Mouse (Mus musculus) neural tube, embryonic 15.5 days (tissue): ENCODE measurements at regions not wholly inside any gene's neighbourhood (a gene's known extent, or its start where the extent isn't known, plus 50 kb on each side); places are given as distances from the start of the nearest gene placed in this dataset.

Source experiments
- ATAC-seq: fragments of 200-750 bp; cut with Nextera tagmentation; 2 replicates; pipeline ENCODE4 v1.8.0; 2017; ENCODE audit warnings: mild to moderate bottlenecking, moderate TSS enrichment, moderate library complexity; ENCODE audit not compliant: low FRiP score
- H3K27ac ChIP-seq: fragments of 300-500 bp; sonication (generic); replicated peaks from 2 replicates; pipeline ENCODE4 v1.5.1; 2015; ENCODE audit warnings: mild to moderate bottlenecking, inconsistent platforms
- H3K27me3 ChIP-seq: fragments of 300-500 bp; sonication (generic); replicated peaks from 2 replicates; pipeline ENCODE4 v1.6.1; 2015; ENCODE audit warnings: inconsistent platforms
- H3K36me3 ChIP-seq: fragments of 300-500 bp; sonication (generic); 2 replicates; pipeline ENCODE4 v1.6.1; 2015; ENCODE audit warnings: inconsistent platforms
- H3K4me1 ChIP-seq: fragments of 300-500 bp; sonication (generic); 2 replicates; pipeline ENCODE4 v1.6.1; 2015; ENCODE audit warnings: inconsistent platforms
- H3K4me2 ChIP-seq: fragments of 300-500 bp; sonication (generic); 2 replicates; pipeline ENCODE4 v1.6.1; 2015; ENCODE audit warnings: inconsistent platforms, mild to moderate bottlenecking, moderate library complexity
- H3K4me3 ChIP-seq: fragments of 300-500 bp; sonication (generic); replicated peaks from 2 replicates; pipeline ENCODE4 v1.5.1; 2015; ENCODE audit warnings: mild to moderate bottlenecking, inconsistent platforms
- H3K9ac ChIP-seq: fragments of 300-500 bp; sonication (generic); replicated peaks from 2 replicates; pipeline ENCODE4 v1.6.1; 2015; ENCODE audit warnings: mild to moderate bottlenecking, inconsistent platforms
- H3K9me3 ChIP-seq: fragments of 300-500 bp; sonication (generic); replicated peaks from 2 replicates; pipeline ENCODE4 v1.6.1; 2016; ENCODE audit warnings: inconsistent platforms
- WGBS: fragments of 180-500 bp; shearing (Covaris S2); methylation state at CpG from one replicate; pipeline ENCODE4 v1.1.7; 2015; ENCODE audit warnings: mixed read lengths; 5-methylcytosine and 5-hydroxymethylcytosine counted together

DNA sequence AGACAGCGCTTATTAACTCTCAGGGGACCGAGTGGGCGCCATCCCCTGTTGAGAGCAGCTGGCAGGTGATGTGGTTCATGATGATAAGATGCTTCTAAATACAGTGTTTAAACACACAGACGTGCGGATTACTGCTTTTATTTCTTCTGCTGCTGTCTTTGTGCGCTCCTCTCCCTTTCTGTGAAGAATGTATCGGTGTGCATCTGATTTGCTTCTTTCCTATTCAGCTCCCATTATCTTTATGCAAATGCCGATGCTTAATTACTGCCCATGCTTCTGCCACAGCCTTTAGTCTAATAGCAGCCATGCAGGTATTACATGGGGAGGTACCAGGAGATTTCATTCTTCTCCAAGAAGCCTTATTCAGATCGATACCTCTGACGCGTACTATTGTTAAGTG, 240.6 kb upstream of the Smlr1 start:
- Histone ChIP-seq H3K4me2 (peak overlapping the region; percentile 30), H3K9ac (no peak overlapping the region), H3K36me3 (no peaks in the 10 kb centered on the region), H3K27ac (no peak overlapping the region), H3K4me1 (peaks cover 3% of the 10 kb centered on the region), H3K4me3 (no peak overlapping the region), H3K9me3 (no peaks in the 10 kb centered on the region), H3K27me3 (no peaks in the 10 kb centered on the region)
- ATAC-seq, result 0 out of 2 replicates have a peak, but pooled peaks have one; percentile 17
- 52% methylated on average over 11 of the region's 11 CpGs for WGBS

DNA sequence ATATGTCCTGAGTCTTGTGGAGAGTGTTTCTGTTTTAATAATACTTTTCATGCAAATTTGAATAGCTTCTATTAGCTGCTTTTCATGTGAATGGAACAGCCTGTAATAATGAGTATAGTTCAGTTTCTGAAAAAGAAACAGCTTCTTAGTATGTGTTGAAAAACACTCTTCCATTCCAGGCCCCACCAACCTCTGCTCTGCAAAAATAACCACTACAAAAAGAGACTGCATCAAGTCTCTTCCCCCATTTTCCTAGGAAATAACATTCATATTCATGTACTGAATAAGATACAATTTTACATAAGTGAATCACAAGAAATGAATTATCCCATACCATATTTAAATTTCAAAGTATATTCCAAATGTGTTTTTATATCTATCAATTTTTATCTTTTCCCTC, 234.0 kb upstream of the Smlr1 start:
- Histone ChIP-seq H3K27ac (no peak overlapping the region), H3K36me3 (no peaks in the 10 kb centered on the region), H3K27me3 (no peaks in the 10 kb centered on the region), H3K4me3 (no peak overlapping the region), H3K9ac (no peak overlapping the region), H3K4me1 (no peaks in the 10 kb centered on the region), H3K4me2 (no peak overlapping the region), H3K9me3 (no peaks in the 10 kb centered on the region)
- no peak for ATAC-seq

DNA sequence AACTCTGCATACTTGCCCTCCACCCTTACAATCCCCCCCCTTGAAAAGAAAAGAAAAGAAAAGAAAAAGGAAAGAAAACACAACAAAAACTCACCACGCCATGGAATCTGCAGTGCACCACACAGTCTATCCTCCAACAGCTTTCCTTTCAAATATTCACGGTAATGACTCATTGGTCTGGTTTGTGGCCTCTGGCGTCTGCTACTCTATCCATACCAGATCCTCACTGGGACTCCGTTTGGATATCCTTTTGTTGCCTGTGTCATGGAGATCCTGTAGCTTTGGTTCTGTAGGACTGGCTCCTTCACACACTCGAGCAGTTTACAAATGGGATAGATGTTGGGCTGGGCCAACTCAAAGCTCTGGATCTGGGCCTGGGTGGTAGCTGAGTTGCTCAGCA, 232.4 kb upstream of the Smlr1 start:
- Histone ChIP-seq H3K36me3 (no peaks in the 10 kb centered on the region), H3K27me3 (no peaks in the 10 kb centered on the region), H3K4me2 (no peak overlapping the region), H3K9ac (no peak overlapping the region), H3K27ac (no peak overlapping the region), H3K9me3 (no peaks in the 10 kb centered on the region), H3K4me1 (no peaks in the 10 kb centered on the region), H3K4me3 (no peak overlapping the region)
- no peak for ATAC-seq
- WGBS, result 87% methylated on average over 5 of the region's 5 CpGs

DNA sequence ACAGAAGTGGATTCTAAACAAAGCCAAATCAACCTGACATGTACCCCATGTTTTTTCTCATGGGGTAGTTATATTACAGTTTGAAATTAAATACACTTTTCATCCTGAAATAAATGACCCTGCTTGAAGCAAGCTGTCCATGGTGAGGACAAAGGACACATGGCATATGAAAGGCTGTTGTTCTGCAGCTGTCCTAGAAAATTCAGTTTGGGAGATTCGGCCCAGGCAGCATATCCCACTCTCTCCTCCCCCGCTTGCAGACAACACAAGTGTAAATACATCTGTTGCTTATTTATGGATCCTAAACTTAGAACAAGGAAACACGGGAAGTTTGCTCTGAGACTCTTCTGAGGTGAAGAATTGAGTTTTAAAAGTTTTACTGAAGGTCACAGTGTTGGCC, 218.2 kb upstream of the Smlr1 start:
- no peak overlapping the region for H3K27ac ChIP-seq
- H3K27me3 ChIP-seq, result no peaks in the 10 kb centered on the region
- 68% methylated on average over 3 of the region's 3 CpGs for WGBS
- no peaks in the 10 kb centered on the region for H3K4me1 ChIP-seq
- no peak overlapping the region for H3K4me2 ChIP-seq
- no peaks in the 10 kb centered on the region for H3K9me3 ChIP-seq
- no peak for ATAC-seq
- no peak overlapping the region for H3K4me3 ChIP-seq
- no peaks in the 10 kb centered on the region for H3K36me3 ChIP-seq
- H3K9ac ChIP-seq, result no peak overlapping the region

DNA sequence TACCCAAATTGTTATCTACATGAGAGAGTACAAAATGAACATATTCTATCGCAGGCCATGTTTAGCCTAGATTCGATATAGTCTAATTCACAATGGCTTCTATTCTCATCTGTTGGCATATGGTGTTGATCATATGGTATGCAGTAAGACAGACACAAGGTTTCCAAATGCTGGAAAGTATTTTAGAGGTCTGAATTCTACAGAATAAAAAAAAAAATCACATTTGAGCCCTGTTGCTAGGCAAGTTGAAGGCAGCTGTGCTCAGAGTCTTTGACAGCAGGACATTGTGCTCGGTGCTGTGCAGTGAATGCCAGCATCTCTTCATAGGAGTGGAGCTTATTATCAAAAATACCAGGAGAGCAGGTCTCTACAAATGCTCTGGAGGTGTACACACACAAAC, 206.6 kb upstream of the Smlr1 start:
- Histone ChIP-seq H3K27ac (no peak overlapping the region), H3K4me2 (no peak overlapping the region), H3K27me3 (no peaks in the 10 kb centered on the region), H3K4me1 (no peaks in the 10 kb centered on the region), H3K9me3 (no peaks in the 10 kb centered on the region), H3K9ac (no peak overlapping the region), H3K4me3 (no peak overlapping the region), H3K36me3 (no peaks in the 10 kb centered on the region)
- WGBS, result 80% methylated on average over 3 of the region's 3 CpGs
- no peak for ATAC-seq

DNA sequence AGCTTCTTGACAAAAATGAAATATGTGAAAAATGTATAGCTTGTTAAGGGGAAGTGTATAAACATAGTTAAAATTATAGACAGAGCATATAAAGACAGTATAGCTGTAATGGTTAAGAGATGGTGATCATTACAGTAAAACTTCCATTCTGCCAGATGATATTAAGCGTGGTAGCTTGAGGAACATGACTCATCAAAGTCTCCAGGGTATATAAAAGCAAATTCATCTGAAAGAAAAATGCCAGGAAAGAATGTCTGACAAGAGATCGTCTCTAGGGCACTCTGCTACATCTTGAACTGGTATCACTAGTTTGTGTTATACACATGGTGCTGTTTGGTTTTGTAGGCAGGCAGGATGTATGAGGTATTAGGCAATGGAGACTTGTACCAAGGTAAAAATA, 204.9 kb upstream of the Smlr1 start:
- Histone ChIP-seq H3K9ac (no peak overlapping the region), H3K4me1 (no peaks in the 10 kb centered on the region), H3K36me3 (no peaks in the 10 kb centered on the region), H3K4me3 (no peak overlapping the region), H3K9me3 (no peaks in the 10 kb centered on the region), H3K4me2 (no peak overlapping the region), H3K27ac (no peak overlapping the region), H3K27me3 (no peaks in the 10 kb centered on the region)
- ATAC-seq, result no peak
- 82% methylated on average over 2 of the region's 2 CpGs for WGBS

DNA sequence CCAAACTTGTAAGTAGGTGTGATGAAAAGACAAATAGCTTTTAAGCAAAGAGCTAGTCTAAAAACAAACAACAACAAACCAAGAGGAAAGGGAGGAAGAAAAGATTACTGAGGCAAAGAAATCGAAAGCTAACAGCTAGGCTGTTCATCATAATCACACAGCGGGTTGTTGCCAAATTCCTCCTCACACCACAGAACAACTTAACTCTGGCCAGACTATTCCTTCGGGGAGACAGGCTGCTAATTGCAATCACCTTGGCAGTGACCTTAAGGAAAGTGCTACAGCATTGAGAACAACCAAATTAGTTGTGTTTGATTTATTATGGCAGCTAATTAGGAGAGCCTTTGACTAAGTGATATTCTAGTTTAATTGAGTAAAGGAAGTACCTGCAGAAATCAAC, 194.4 kb upstream of the Smlr1 start:
- Histone ChIP-seq H3K4me2 (no peak overlapping the region), H3K9me3 (no peaks in the 10 kb centered on the region), H3K4me1 (no peaks in the 10 kb centered on the region), H3K36me3 (no peaks in the 10 kb centered on the region), H3K27me3 (no peaks in the 10 kb centered on the region), H3K4me3 (no peak overlapping the region), H3K9ac (no peak overlapping the region), H3K27ac (no peak overlapping the region)
- 67% methylated on average over 3 of the region's 3 CpGs for WGBS
- ATAC-seq, result no peak

DNA sequence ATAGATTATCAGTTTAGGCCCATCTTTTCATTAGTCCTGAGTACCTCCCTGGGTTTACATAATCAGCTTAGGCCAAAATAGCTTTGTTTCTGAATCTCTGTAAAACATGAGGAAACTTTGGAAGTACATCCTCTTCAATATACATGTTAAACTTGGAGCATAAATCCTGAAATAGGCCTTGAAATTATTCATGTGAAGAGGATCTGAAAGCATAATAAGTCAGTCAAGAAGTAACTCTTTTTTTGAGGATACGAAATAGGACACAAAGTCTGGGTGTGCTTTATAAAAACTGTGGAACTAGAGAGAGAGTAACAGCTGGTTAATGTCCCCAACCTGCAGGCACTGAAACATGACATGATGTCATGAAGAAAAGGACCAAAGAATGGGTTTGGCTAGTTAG, 187.9 kb upstream of the Smlr1 start:
- no peak overlapping the region for H3K4me3 ChIP-seq
- H3K4me2 ChIP-seq, result no peak overlapping the region
- no peaks in the 10 kb centered on the region for H3K36me3 ChIP-seq
- WGBS, result 90% methylated on average over 1 of the region's 1 CpGs
- no peak overlapping the region for H3K27ac ChIP-seq
- no peak overlapping the region for H3K9ac ChIP-seq
- no peak for ATAC-seq
- H3K9me3 ChIP-seq, result no peaks in the 10 kb centered on the region
- H3K27me3 ChIP-seq, result no peaks in the 10 kb centered on the region
- H3K4me1 ChIP-seq, result no peaks in the 10 kb centered on the region

DNA sequence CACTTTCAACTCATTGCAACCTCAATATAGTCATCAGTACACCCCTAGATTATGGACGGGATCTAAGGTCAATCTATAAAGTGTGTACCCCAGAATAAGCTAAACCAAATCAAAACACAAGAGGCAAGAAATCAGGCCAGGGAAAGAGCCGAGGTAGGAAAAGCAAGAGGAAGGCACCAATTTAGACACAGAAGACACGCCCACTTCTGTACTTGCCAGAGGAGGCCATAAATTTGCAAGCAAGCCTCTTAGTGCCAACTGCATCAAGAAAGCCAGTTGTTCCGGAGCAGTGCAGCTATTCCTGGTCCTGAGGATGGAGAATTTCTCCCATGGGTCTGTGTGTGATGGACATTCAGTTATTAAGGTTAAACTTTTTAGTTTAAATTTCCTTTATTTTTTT, 179.7 kb upstream of the Smlr1 start:
- Histone ChIP-seq H3K4me3 (no peak overlapping the region), H3K36me3 (no peaks in the 10 kb centered on the region), H3K9me3 (no peaks in the 10 kb centered on the region), H3K27me3 (no peaks in the 10 kb centered on the region), H3K9ac (no peak overlapping the region), H3K27ac (no peak overlapping the region), H3K4me2 (no peak overlapping the region), H3K4me1 (no peaks in the 10 kb centered on the region)
- no peak for ATAC-seq
- WGBS, result 39% methylated on average over 4 of the region's 4 CpGs

DNA sequence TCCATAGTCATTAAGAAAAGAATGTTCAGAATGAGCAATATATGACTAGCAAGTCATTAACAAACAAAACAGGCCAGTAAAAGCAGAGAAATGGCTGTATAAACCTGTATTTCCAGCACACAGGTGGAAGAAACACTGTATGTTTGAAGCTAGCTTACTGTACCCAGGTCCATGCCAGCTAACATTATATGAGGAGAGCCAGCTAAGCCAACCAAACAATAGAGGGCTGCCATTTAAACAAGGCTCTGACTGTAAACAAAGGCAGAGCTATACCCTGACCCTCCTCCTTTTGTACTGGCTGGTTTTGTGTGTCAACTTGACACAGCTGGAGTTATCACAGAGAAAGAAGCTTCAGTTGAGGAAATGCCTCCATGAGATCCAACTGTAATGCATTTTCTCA, 178.6 kb upstream of the Smlr1 start:
- H3K4me2 ChIP-seq, result no peak overlapping the region
- no peak overlapping the region for H3K27ac ChIP-seq
- no peak overlapping the region for H3K4me3 ChIP-seq
- H3K9me3 ChIP-seq, result no peaks in the 10 kb centered on the region
- H3K4me1 ChIP-seq, result no peaks in the 10 kb centered on the region
- H3K9ac ChIP-seq, result no peak overlapping the region
- no peaks in the 10 kb centered on the region for H3K27me3 ChIP-seq
- H3K36me3 ChIP-seq, result no peaks in the 10 kb centered on the region
- no peak for ATAC-seq

DNA sequence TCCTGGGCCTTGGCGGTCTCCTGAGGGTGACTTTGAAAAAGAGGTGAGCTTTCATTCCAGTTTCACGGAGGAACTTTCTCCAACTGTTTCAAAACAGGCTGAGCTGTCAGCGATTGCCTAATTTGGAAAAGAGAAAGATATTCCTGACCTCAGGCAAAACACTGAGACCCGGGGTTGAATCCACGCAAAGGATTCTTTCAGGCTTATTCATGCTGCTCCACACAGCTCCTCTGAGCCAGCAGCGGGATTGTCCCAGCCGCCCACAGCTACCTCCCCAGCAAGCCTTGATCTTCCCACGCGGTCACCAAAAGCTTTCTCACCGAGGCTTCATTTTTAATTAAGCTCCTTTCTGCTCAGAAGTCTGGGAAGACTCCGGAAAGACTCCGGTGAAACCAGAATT, 178.0 kb upstream of the Smlr1 start:
- WGBS, result 87% methylated on average over 12 of the region's 12 CpGs
- Histone ChIP-seq H3K4me1 (no peaks in the 10 kb centered on the region), H3K36me3 (no peaks in the 10 kb centered on the region), H3K9me3 (no peaks in the 10 kb centered on the region), H3K27me3 (no peaks in the 10 kb centered on the region), H3K9ac (no peak overlapping the region), H3K27ac (no peak overlapping the region), H3K4me3 (no peak overlapping the region), H3K4me2 (no peak overlapping the region)
- ATAC-seq, result no peak

DNA sequence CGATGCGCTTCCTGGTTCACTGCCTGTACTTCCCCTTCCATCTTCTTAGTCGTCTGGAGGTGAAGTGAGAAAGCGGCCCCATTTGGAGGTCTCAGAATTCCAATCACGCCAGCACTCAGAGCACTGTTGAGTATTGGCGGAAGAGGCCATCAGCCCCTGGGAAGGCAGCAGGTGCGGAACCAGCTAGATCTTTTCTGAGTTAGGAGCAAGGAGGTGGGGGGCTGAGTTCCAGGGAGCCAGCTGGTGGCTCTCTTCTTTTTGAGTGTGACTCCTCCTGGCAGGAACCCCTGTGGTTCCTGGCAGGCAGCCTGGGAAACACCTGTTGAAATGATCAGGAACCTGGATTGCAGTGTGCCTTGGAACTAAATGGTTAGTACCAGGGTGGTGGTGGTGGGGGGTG, 171.9 kb upstream of the Smlr1 start:
- no peaks in the 10 kb centered on the region for H3K4me1 ChIP-seq
- H3K4me3 ChIP-seq, result no peak overlapping the region
- no peaks in the 10 kb centered on the region for H3K27me3 ChIP-seq
- ATAC-seq, result no peak
- no peak overlapping the region for H3K4me2 ChIP-seq
- H3K36me3 ChIP-seq, result no peaks in the 10 kb centered on the region
- H3K9ac ChIP-seq, result no peak overlapping the region
- no peak overlapping the region for H3K27ac ChIP-seq
- H3K9me3 ChIP-seq, result no peaks in the 10 kb centered on the region
- WGBS, result 64% methylated on average over 7 of the region's 7 CpGs

DNA sequence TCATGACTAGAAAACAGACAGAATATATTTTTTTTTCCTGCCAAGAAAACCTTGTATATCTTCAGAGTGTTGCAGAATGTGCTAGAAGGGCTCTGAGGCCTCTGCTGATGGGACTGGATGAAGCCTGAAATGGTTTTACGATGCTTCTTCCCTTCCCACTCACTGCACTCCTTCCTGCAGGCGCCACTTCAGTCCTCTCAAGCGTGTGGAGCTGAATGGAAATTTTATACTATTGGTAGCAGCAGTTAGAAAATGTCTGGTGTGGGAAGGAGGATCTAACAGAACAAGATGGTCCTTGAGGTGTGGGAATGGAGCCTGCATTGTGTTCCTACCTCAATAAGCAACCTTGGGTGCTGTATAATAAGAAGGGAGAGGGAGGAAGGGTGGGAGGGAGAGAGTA, 166.1 kb upstream of the Smlr1 start:
- no peak overlapping the region for H3K9ac ChIP-seq
- no peaks in the 10 kb centered on the region for H3K4me1 ChIP-seq
- no peak overlapping the region for H3K27ac ChIP-seq
- no peak overlapping the region for H3K4me2 ChIP-seq
- no peak for ATAC-seq
- WGBS, result 78% methylated on average over 3 of the region's 3 CpGs
- H3K36me3 ChIP-seq, result no peaks in the 10 kb centered on the region
- no peaks in the 10 kb centered on the region for H3K27me3 ChIP-seq
- H3K9me3 ChIP-seq, result no peaks in the 10 kb centered on the region
- H3K4me3 ChIP-seq, result no peak overlapping the region
